Mouse (Mus musculus) small intestine, adult 2 months (tissue): ENCODE results near the gene Abcd3. TPM values are rescaled to one million over a fixed set of nuclear protein-coding genes. Genes with fewer than 3 reads are reported as not detected.

Source experiments
- H3K27ac ChIP-seq: fragments of 200-500 bp; 2 replicates; pipeline ENCODE4 v1.5.1; 2012; ENCODE audit warnings: low read depth, low read length, control low read depth, inconsistent platforms; ENCODE audit not compliant: insufficient read depth
- H3K27me3 ChIP-seq: fragments of 200-500 bp; 2 replicates; pipeline ENCODE4 v1.6.1; 2012; ENCODE audit warnings: mild to moderate bottlenecking, moderate library complexity, low read length, inconsistent platforms; ENCODE audit not compliant: control insufficient read depth, insufficient read depth
- H3K36me3 ChIP-seq: fragments of 200-500 bp; 2 replicates; pipeline ENCODE4 v1.6.1; 2012; ENCODE audit warnings: mild to moderate bottlenecking, low read length, control low read depth, inconsistent platforms; ENCODE audit not compliant: control insufficient read depth, insufficient read depth
- H3K4me1 ChIP-seq: fragments of 200-500 bp; 2 replicates; pipeline ENCODE4 v1.6.1; 2012; ENCODE audit warnings: low read length, inconsistent platforms, mixed read lengths; ENCODE audit not compliant: control insufficient read depth, insufficient read depth, insufficient read length
- H3K4me3 ChIP-seq: fragments of 200-500 bp; 2 replicates; pipeline ENCODE4 v1.5.1; 2012; ENCODE audit warnings: low read depth, mild to moderate bottlenecking, control low read depth, inconsistent platforms, low read length, moderate library complexity
- CTCF ChIP-seq: fragments of 200-500 bp; IDR thresholded peaks from 2 replicates; pipeline ENCODE4 v1.5.1; 2012; ENCODE audit warnings: low read depth, mild to moderate bottlenecking, control low read depth, inconsistent platforms, low read length, moderate library complexity, mixed read lengths; ENCODE audit not compliant: insufficient replicate concordance, insufficient read length; ENCODE audit errors: extremely low read depth
- POLR2A ChIP-seq: fragments of 200-500 bp; IDR thresholded peaks from 2 replicates; pipeline ENCODE4 v1.6.1; 2012; ENCODE audit warnings: low read depth, mild to moderate bottlenecking, control low read depth, inconsistent platforms, low read length, moderate library complexity
- WGBS: fragments of 180-500 bp; shearing (Covaris S2); methylation state at CpG from one replicate; pipeline ENCODE4 v1.1.7; 2018; 5-methylcytosine and 5-hydroxymethylcytosine counted together
- polyA plus RNA-seq: library from polyadenylated mRNA; depleted of rRNA; stranded (reverse); fragments of >200 nt; gene quantifications from 2 replicates; pipeline ENCODE4 v1.2.3, GENCODE M21; 2012

Abcd3 gene
- polyA plus RNA-seq, 1 experiment, result 13.0 TPM

GRCm38 (mm10) chr3:121716480-121716879 is 98.6 kb downstream of the Abcd3 start:
- Histone ChIP-seq H3K36me3 (no peaks in the 10 kb centered on the region), H3K4me1 (peaks cover 9% of the 10 kb centered on the region; the same call in 1 of the 2 replicates), H3K4me3 (no peak overlapping the region), H3K27ac (no peak overlapping the region), H3K27me3 (no peaks in the 10 kb centered on the region; the same call in 1 of the 2 replicates)
- 90% methylated on average over 5 of the region's 5 CpGs for WGBS
- TF ChIP-seq CTCF (no peak), POLR2A (no peak)

DNA sequence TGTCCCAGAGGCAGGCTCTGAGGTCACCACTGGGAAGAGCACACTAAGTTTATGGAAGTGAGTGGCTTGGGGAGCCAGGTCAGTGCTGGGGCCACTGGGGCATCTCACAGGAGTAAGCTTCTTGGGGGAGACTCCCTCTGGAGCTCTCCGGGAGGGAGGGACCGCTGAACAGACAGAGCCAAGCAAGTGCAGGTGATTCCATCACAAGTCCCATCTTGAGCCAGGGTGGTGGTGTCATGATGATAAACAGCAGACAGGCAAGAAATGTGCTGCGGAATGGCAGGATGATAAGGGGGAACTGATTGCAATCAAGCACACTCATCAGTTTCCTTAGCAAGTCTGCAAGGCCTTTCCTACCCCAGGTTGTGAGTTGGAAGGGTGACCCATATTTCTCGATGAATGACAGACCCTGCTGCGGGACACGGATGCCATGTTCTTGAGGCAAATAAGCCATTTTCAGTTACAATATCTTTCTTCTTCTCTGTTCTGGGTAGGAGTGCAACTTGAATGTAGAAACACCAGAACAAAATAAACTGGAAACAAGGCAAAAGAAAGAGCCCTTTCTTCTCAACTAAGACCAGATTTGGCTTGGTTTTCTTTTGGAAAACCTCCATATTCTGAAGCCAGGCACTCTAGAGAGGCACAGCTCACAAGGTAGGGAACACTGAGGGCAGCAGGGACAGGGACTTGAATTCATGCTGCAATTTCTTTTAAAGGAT is 99.2 kb downstream of the Abcd3 start:
- Histone ChIP-seq H3K27me3 (no peaks in the 10 kb centered on the region; the same call in 1 of the 2 replicates), H3K4me1 (peaks cover 9% of the 10 kb centered on the region; the same call in 1 of the 2 replicates), H3K27ac (no peak overlapping the region), H3K36me3 (no peaks in the 10 kb centered on the region), H3K4me3 (no peak overlapping the region)
- WGBS, result 86% methylated on average over 6 of the region's 6 CpGs
- TF ChIP-seq POLR2A (no peak), CTCF (no peak)

DNA sequence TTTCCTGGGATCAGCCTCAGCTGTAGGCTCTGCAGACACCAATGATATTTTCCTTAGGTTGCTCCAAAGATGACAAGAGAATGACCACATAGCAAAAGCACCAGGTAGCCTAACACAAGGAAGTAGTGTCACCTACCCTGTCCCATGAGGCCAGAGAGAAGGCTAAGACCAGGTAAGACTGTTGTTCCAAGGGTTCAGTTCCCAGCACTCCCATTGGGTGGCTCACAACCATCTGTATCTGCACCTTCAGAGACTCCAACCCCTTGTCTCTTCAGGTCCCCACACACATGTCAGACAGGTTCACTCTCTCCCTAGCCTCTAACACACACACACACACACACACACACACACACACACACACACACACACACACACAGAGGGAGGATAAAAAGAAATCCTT is 99.8 kb downstream of the Abcd3 start:
- peaks cover 9% of the 10 kb centered on the region; the same call in 1 of the 2 replicates for H3K4me1 ChIP-seq
- no peaks in the 10 kb centered on the region; the same call in 1 of the 2 replicates for H3K27me3 ChIP-seq
- TF ChIP-seq POLR2A (no peak), CTCF (no peak)
- H3K27ac ChIP-seq, result no peak overlapping the region
- H3K4me3 ChIP-seq, result no peak overlapping the region
- no peaks in the 10 kb centered on the region for H3K36me3 ChIP-seq

- TF ChIP-seq CTCF (no peak), POLR2A (no peak)
- H3K4me3 ChIP-seq, result no peak overlapping the region
- H3K27ac ChIP-seq, result no peak overlapping the region
- WGBS, result 39% methylated on average over 2 of the region's 2 CpGs
- H3K36me3 ChIP-seq, result no peaks in the 10 kb centered on the region
- H3K27me3 ChIP-seq, result no peaks in the 10 kb centered on the region; the same call in 1 of the 2 replicates
- peaks cover 9% of the 10 kb centered on the region; the same call in 1 of the 2 replicates for H3K4me1 ChIP-seq
These were observed 100.6 kb downstream of the Abcd3 start for GRCm38 (mm10) chr3:121714461-121714860.

DNA sequence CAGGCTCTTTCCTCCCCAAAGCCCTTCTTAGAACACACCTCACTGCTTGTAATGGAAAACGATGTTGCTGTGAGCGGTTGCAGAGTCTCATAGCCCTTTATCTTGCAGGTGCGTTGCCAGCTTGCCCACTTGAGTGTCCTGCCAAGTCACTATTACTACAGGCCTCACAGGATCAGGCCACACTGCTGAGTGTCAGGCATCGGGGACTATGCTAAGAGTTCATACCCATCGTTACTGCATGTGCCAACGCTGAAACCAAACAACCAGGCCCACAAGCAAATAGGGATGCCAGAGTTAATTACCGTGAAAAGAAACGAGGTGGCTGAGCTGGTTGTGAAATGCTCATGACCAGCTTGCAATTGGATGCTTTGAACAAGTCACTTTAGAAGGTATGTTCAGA is 101.3 kb downstream of the Abcd3 start:
- Histone ChIP-seq H3K27ac (no peak overlapping the region), H3K4me3 (no peak overlapping the region), H3K36me3 (no peaks in the 10 kb centered on the region), H3K4me1 (peaks cover 9% of the 10 kb centered on the region; the same call in 1 of the 2 replicates), H3K27me3 (no peaks in the 10 kb centered on the region; the same call in 1 of the 2 replicates)
- WGBS, result 22% methylated on average over 8 of the region's 8 CpGs
- TF ChIP-seq POLR2A, result no peak
- no peak for TF ChIP-seq CTCF

- H3K4me3 ChIP-seq, result no peak overlapping the region
- H3K36me3 ChIP-seq, result no peaks in the 10 kb centered on the region
- H3K4me1 ChIP-seq, result peaks cover 9% of the 10 kb centered on the region; the same call in 1 of the 2 replicates
- H3K27ac ChIP-seq, result no peak overlapping the region
- H3K27me3 ChIP-seq, result no peaks in the 10 kb centered on the region; the same call in 1 of the 2 replicates
- TF ChIP-seq POLR2A (no peak), CTCF (peak; percentile 7; the same call in 1 of the 2 replicates)
- 17% methylated on average over 17 of the region's 17 CpGs for WGBS
These were observed 101.9 kb downstream of the Abcd3 start for GRCm38 (mm10) chr3:121713151-121713701.

DNA sequence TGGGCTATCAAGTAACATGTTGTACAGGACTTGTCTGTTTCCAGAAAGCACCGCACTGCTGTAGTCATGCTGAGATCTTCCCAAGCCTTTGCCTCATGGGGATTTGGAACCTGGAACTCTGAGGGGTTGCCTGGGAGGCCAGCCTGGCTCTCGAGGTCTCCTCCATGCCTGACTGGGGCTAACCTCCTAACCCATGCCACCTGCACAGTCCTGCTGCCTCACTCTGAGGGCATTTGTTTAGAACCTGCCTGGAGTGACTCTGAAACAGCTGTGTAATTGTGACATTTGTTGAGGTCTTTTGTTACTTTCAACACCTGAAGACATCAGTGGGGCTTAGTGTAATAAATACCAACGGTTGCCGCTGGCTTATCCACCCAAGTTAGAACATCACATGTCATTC is 102.9 kb downstream of the Abcd3 start:
- no peak overlapping the region for H3K27ac ChIP-seq
- no peak overlapping the region for H3K4me3 ChIP-seq
- H3K36me3 ChIP-seq, result no peaks in the 10 kb centered on the region
- H3K27me3 ChIP-seq, result no peaks in the 10 kb centered on the region
- H3K4me1 ChIP-seq, result peaks cover 9% of the 10 kb centered on the region; the same call in 1 of the 2 replicates
- WGBS, result 53% methylated on average over 4 of the region's 4 CpGs
- TF ChIP-seq CTCF (no peak), POLR2A (no peak)
